Mouse (Mus musculus) liver, embryonic 14.5 days (tissue): Measurements from ENCODE around the gene 4930539E08Rik. TPM values are rescaled to one million over a fixed set of nuclear protein-coding genes. Genes with fewer than 3 reads are reported as not detected.

Source experiments
- ATAC-seq: fragments of 200-750 bp; cut with Nextera tagmentation; 2 replicates; pipeline ENCODE4 v1.8.0; 2017; ENCODE audit warnings: moderate number of reproducible peaks, mild to moderate bottlenecking, moderate library complexity; ENCODE audit not compliant: insufficient read depth
- DNase-seq, 3 experiments: peaks; one replicate each; pipeline ENCODE4 v3.0.0-alpha.2; 2012 to 2013; ENCODE audit warnings: low read depth in 3 of 3, low spot score in 3 of 3
- H3K27ac ChIP-seq: fragments of 300-500 bp; sonication (generic); 2 replicates; pipeline ENCODE4 v1.5.1; 2014; ENCODE audit warnings: moderate library complexity, mild to moderate bottlenecking, control low read depth, inconsistent platforms
- H3K27me3 ChIP-seq: fragments of 300-500 bp; sonication (generic); 2 replicates; pipeline ENCODE4 v1.6.1; 2014; ENCODE audit warnings: mild to moderate bottlenecking, low read length, moderate library complexity; ENCODE audit not compliant: control insufficient read depth, insufficient read depth
- H3K36me3 ChIP-seq: fragments of 300-500 bp; sonication (generic); replicated peaks from 2 replicates; pipeline ENCODE4 v1.6.1; 2014; ENCODE audit warnings: low read depth; ENCODE audit not compliant: control insufficient read depth, insufficient read depth
- H3K4me1 ChIP-seq, 2 experiments: fragments of 200-500 bp in 1 of 2; fragments of 300-500 bp in 1 of 2; sonication (generic) in 1 of 2; replicated peaks; 2 replicates each; pipeline ENCODE4 v1.6.1; 2012 to 2014; ENCODE audit warnings: antibody characterized with exemption in 1 of 2, inconsistent platforms in 1 of 2, low read length in 1 of 2; ENCODE audit not compliant: control insufficient read depth in 2 of 2, insufficient read depth in 2 of 2
- H3K4me2 ChIP-seq: fragments of 300-500 bp; sonication (generic); 2 replicates; pipeline ENCODE4 v1.6.1; 2014; ENCODE audit warnings: low read depth, mild to moderate bottlenecking, control low read depth, moderate library complexity
- H3K4me3 ChIP-seq, 2 experiments: fragments of 200-500 bp in 1 of 2; fragments of 300-500 bp in 1 of 2; sonication (generic) in 1 of 2; 2 replicates each; pipeline ENCODE4 v1.5.1; 2012 to 2014; ENCODE audit warnings: low read depth in 2 of 2, low read length in 2 of 2, mild to moderate bottlenecking in 2 of 2, control low read depth in 1 of 2, inconsistent platforms in 1 of 2, moderate library complexity in 1 of 2; ENCODE audit not compliant: insufficient read depth in 1 of 2
- H3K9ac ChIP-seq: fragments of 300-500 bp; sonication (generic); replicated peaks from 2 replicates; pipeline ENCODE4 v1.6.1; 2014; ENCODE audit warnings: mild to moderate bottlenecking, control low read depth, moderate library complexity
- H3K9me3 ChIP-seq: fragments of 300-500 bp; sonication (generic); 2 replicates; pipeline ENCODE4 v1.6.1; 2016; ENCODE audit warnings: low read length, mixed read lengths; ENCODE audit not compliant: control insufficient read depth
- CTCF ChIP-seq: IDR thresholded peaks from 2 replicates; pipeline ENCODE4 v1.5.1; 2016; ENCODE audit warnings: antibody characterized with exemption, low read depth, control low read depth
- EP300 ChIP-seq: IDR thresholded peaks from 2 replicates; pipeline ENCODE4 v1.6.1; 2016; ENCODE audit warnings: antibody characterized with exemption, low read depth
- WGBS: fragments of 180-500 bp; shearing (Covaris S2); extraction: QIAGEN DNeasy Blood & Tissue Kit; methylation state at CpG from one replicate; pipeline ENCODE4 v1.1.7; 2014; ENCODE audit not compliant: insufficient replicate concordance; 5-methylcytosine and 5-hydroxymethylcytosine counted together
- polyA plus RNA-seq, 2 experiments: library from polyadenylated mRNA; depleted of rRNA in 1 of 2; stranded (reverse) in 1 of 2; unstranded in 1 of 2; fragments of >200 nt; fragmentation: Nextera tagmentation in 1 of 2; extraction: Ambion mirVana in 1 of 2; gene quantifications; 2 replicates each; pipeline versions ENCODE4 v1.2.1 to v1.2.3; 2012 to 2014

Gene 4930539E08Rik
- polyA plus RNA-seq, 2 experiments: 0.03 to 0.06 TPM

DNA sequence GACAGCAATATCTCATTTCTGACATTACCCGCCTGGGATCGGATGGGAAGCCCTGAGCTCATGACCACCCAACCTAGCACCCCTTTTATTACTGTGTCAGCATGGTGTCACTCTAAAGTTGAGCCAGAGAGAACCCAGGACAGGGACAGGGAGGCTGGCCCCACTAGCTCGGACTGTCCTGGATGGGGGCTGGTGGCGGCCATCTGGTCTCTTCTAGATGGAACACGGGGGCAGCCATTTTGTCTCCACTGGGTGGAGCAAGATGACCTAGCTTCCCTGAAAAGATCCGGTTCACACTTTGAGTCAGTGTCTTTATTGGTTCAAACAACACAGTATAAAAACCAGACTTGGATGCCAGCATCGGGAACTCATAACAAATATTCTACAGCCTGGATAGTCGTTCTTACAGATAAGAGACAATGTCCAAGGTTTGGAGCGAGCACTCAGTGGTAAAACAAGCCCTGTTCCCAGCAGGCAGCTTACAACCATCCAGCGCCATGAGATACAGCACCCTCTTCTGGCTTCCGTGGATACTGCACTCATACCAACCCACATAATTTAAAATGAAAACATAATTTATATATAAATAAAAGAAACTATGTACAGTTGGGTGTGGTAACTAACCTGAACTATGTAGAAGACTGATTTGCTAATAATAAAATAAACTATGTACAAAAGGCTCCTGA lies 18.9 kb downstream of the 4930539E08Rik start:
- H3K36me3 ChIP-seq: no peaks in the 10 kb centered on the region
- no peaks in the 10 kb centered on the region for H3K27me3 ChIP-seq
- no peak overlapping the region for H3K4me3 ChIP-seq
- H3K4me1 ChIP-seq: peaks cover 0 to 2% of the 10 kb centered on the region in 2 experiments; a peak in 2 of 4 replicates
- TF ChIP-seq EP300 (no peak), CTCF (peak; percentile 64)
- H3K4me2 ChIP-seq: no peak overlapping the region
- H3K9ac ChIP-seq: no peak overlapping the region
- no peak for ATAC-seq
- no peak overlapping the region for H3K27ac ChIP-seq
- no peak for DNase-seq
- WGBS: 79% methylated on average over 11 of the region's 11 CpGs
- no peaks in the 10 kb centered on the region for H3K9me3 ChIP-seq

DNA sequence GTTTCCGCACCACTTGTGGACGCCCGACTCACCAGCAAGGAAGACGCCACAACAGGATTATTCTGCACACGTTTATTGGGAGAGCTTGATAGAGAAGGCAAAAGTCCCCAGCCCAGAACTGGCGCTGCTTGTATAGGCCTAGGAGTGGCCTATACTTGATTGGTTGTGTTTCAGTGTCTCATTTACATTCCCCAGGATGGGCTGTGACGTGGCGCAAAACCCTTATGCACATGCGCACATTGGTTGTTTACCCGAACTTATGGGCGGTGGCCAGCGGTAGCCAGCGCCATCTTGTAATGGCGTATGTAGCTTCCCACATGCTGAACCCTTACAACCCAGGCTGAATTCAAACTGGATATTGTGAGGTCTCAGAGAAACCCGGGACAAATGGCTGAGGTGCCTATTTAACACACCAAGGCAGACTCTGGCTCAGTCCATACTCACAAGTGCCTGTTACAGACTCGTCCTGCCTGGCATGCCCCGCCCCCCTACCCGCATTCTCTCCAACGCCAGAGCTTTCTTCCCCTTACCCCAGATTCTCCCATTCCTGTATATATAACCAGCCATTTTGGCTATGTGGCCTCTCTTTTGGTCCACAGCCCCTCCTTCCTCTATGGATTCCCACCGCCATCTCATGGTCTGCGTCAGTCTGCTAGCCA lies 19.8 kb downstream of the 4930539E08Rik start:
- DNase-seq (no peak), ATAC-seq (no peak)
- TF ChIP-seq CTCF (no peak), EP300 (no peak)
- no peak overlapping the region for H3K4me3 ChIP-seq
- no peak overlapping the region for H3K4me2 ChIP-seq
- peaks cover 0 to 2% of the 10 kb centered on the region in 2 experiments; a peak in 2 of 4 replicates for H3K4me1 ChIP-seq
- H3K27ac ChIP-seq: no peak overlapping the region
- no peaks in the 10 kb centered on the region for H3K27me3 ChIP-seq
- no peaks in the 10 kb centered on the region for H3K9me3 ChIP-seq
- H3K9ac ChIP-seq: no peak overlapping the region
- H3K36me3 ChIP-seq: no peaks in the 10 kb centered on the region
- 84% methylated on average over 21 of the region's 21 CpGs for WGBS

DNA sequence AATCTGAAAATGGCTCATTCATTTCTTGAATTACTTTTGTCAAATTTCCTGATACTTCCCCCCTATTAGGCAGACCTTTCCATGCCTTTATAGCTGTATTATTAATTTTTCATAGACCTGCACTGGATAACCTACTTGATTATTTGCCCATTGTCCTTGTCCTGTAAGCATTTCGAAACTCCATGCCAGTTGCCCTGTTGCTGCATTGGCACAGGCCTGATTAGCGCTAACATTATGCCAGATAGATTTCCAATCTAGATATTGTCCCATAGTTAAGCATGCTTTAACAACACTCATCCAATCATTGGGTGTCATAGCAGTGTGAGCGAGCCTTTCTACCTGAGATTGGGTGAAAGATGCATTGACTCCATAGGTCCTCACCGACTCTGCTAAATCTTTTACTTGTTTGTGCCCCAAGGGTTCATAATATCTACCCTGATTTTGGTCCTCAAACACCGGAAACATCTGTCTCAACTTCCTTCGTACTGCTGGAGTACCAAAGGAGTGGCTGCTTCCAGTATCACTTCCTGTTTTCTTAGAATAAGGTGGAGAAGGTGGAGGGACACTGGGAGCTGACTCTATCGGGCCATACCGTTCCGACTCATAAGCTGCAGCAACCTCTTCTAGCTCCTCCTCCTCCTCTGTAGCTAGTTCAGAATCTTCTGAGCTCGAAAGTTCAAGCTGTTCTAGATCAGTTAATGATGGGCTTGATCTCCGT lies 20.9 kb downstream of the 4930539E08Rik start:
- Histone ChIP-seq H3K9ac (no peak overlapping the region), H3K4me1 (peaks cover 0 to 2% of the 10 kb centered on the region in 2 experiments; a peak in 2 of 4 replicates), H3K4me3 (no peak overlapping the region), H3K4me2 (no peak overlapping the region), H3K36me3 (no peaks in the 10 kb centered on the region), H3K27ac (no peak overlapping the region), H3K9me3 (no peaks in the 10 kb centered on the region), H3K27me3 (no peaks in the 10 kb centered on the region)
- no peak for ATAC-seq
- WGBS: 44% methylated on average over 11 of the region's 11 CpGs
- no peak for TF ChIP-seq EP300
- TF ChIP-seq CTCF: no peak
- no peak for DNase-seq

DNA sequence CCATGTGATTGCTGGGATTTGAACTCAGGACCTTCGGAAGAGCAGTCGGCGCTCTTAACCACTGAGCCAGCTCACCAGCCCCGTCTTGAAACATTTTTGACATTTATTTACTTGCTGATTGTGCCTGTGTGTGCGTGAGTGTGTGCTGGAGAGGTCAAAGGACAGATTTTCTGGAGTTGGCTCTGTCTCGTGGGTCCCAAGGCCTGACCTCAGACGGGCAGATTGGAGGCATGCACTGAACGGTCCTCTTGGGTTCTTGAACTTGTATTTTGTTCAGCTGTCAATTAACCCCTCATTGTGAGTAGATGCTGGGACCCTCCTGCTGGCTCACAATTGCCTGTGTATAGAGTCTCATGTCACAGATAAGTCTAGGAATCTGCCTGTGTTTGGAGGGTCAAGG lies 28.9 kb downstream of the 4930539E08Rik start:
- DNase-seq (no peak), ATAC-seq (no peak)
- no peak overlapping the region for H3K4me3 ChIP-seq
- no peak overlapping the region for H3K4me2 ChIP-seq
- no peak overlapping the region for H3K9ac ChIP-seq
- 64% methylated on average over 8 of the region's 8 CpGs for WGBS
- H3K4me1 ChIP-seq: peaks cover 0 to 5% of the 10 kb centered on the region in 2 experiments; a peak in 2 of 4 replicates
- H3K27me3 ChIP-seq: no peaks in the 10 kb centered on the region
- no peaks in the 10 kb centered on the region for H3K9me3 ChIP-seq
- no peak for TF ChIP-seq CTCF
- no peak for TF ChIP-seq EP300
- no peak overlapping the region for H3K27ac ChIP-seq
- H3K36me3 ChIP-seq: no peaks in the 10 kb centered on the region

DNA sequence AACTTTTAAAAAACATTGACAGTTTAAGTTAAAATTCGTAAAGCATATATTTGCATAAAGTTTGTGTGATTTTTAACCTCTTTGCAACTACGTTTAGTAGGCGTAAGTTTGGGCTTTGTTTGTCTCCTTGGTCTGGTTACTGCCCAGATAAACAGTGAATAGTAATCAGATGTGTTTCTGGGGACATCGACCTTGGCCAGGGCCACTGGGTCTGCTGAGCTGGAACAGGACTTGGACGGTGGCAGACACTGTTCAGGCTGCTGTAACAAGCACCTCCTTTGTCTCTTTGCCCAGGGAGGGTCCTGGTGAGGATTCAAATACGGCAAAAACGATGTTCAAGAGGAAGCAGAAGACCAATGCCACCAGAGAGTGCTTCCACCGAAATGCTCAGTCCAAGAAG lies 29.9 kb downstream of the 4930539E08Rik start:
- TF ChIP-seq EP300: no peak
- no peak for TF ChIP-seq CTCF

More for the DNA sequence above, 29.9 kb downstream of the 4930539E08Rik start:
- no peak overlapping the region for H3K9ac ChIP-seq
- H3K36me3 ChIP-seq: no peaks in the 10 kb centered on the region
- H3K4me2 ChIP-seq: no peak overlapping the region
- H3K9me3 ChIP-seq: no peaks in the 10 kb centered on the region
- H3K4me1 ChIP-seq: peaks cover 0 to 5% of the 10 kb centered on the region in 2 experiments; a peak in 2 of 4 replicates
- 62% methylated on average over 8 of the region's 8 CpGs for WGBS
- peaks cover 2% of the 10 kb centered on the region for H3K27me3 ChIP-seq
- H3K27ac ChIP-seq: no peak overlapping the region
- ATAC-seq (no peak), DNase-seq (no peak)
- no peak overlapping the region for H3K4me3 ChIP-seq
